Mouse (Mus musculus) ZHBTc4 (cell line): ENCODE measurements around the gene Pip4k2a.

Source experiments
- DNase-seq: peaks from one replicate; pipeline ENCODE4 v3.0.0-alpha.2; 2011; ENCODE audit warnings: low read depth, low spot score

The Pip4k2a gene

GRCm38 (mm10) chr2:18979675-18980074 lies 18.3 kb downstream of the Pip4k2a start:
- no peak for DNase-seq

GRCm38 (mm10) chr2:18979046-18979445 lies 18.9 kb downstream of the Pip4k2a start:
- no peak for DNase-seq

GRCm38 (mm10) chr2:18977201-18977805 lies 20.6 kb downstream of the Pip4k2a start:
- DNase-seq = peak; percentile 46

GRCm38 (mm10) chr2:18976175-18976574 lies 21.8 kb downstream of the Pip4k2a start:
- no peak for DNase-seq

GRCm38 (mm10) chr2:18974882-18975645 lies 22.9 kb downstream of the Pip4k2a start:
- DNase-seq = no peak

GRCm38 (mm10) chr2:18971564-18971963 lies 26.4 kb downstream of the Pip4k2a start:
- DNase-seq = no peak

GRCm38 (mm10) chr2:18970461-18970860 lies 27.5 kb downstream of the Pip4k2a start:
- DNase-seq = no peak

GRCm38 (mm10) chr2:18969066-18969681 lies 28.8 kb downstream of the Pip4k2a start:
- no peak for DNase-seq

- no peak for DNase-seq
Measured at GRCm38 (mm10) chr2:18967451-18968063, 30.4 kb downstream of the Pip4k2a start.

- no peak for DNase-seq
Measured at GRCm38 (mm10) chr2:18966566-18966965, 31.4 kb downstream of the Pip4k2a start.

GRCm38 (mm10) chr2:18965950-18966349 lies 32.0 kb downstream of the Pip4k2a start:
- DNase-seq = no peak

- DNase-seq = no peak
Measured at GRCm38 (mm10) chr2:18965108-18965507, 32.8 kb downstream of the Pip4k2a start.

- DNase-seq = no peak
Measured at GRCm38 (mm10) chr2:18963286-18964040, 34.5 kb downstream of the Pip4k2a start.

- no peak for DNase-seq
Measured at GRCm38 (mm10) chr2:18962502-18962901, 35.4 kb downstream of the Pip4k2a start.

GRCm38 (mm10) chr2:18960376-18960973 lies 37.5 kb downstream of the Pip4k2a start:
- no peak for DNase-seq

GRCm38 (mm10) chr2:18959558-18959957 lies 38.4 kb downstream of the Pip4k2a start:
- DNase-seq = no peak

- DNase-seq = no peak
Measured at GRCm38 (mm10) chr2:18959008-18959407, 38.9 kb downstream of the Pip4k2a start.

GRCm38 (mm10) chr2:18958501-18958900 lies 39.4 kb downstream of the Pip4k2a start:
- DNase-seq = no peak

GRCm38 (mm10) chr2:18958044-18958443 lies 39.9 kb downstream of the Pip4k2a start:
- DNase-seq = no peak

- DNase-seq = no peak
Measured at GRCm38 (mm10) chr2:18957459-18957858, 40.5 kb downstream of the Pip4k2a start.

GRCm38 (mm10) chr2:18956945-18957344 lies 41.0 kb downstream of the Pip4k2a start:
- DNase-seq = no peak
